Mouse (Mus musculus): Measurements from ENCODE around the gene Tigar. TPM values are rescaled to one million over a fixed set of nuclear protein-coding genes. Genes with fewer than 3 reads are reported as not detected.

The Tigar gene
- total and polyA plus RNA-seq, 3 experiments = 3.2 to 5.6 TPM; not detected in 1

DNA sequence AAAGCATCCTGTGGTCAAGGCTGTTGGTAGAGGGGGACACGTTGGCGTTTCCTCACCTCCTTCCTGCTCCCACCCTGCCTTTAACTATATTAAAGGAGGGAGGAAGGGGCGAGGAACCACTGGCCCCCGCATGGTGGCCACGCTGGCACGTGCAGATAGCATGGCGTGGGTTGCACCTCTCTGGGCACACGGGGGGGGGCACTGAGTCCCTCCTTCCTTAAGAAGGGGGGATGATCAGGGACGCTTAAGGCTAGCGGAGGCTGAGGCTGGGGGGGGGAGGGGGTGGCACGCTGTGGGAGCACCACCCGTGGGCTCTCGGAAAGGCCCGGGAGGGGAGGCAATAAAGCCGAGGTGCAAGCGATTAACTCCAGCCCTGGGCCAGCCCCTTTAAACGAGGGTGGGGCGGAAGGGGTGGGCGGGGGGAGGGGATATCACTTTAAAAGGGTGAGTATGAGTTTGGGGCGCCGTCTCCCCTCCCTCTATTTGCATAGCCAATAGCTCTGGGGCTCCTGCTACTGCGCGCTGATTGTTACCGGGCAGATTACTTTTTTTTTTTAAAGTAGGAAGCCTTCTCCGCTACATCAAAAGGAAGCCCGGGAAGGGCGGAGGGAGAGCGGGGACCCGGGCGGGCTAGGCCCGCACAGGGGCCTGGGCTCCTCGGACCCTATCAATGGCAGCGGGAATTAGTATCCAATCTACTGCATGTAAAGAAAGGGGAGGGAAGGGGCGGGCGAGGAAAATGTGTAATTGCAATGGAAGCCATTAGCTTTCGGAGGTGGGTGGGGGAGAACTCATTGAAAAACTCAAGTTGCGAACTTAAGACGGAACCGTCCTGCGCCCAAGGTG is 43.0 kb upstream of the Tigar start, which contains the start of gene Ccnd2:
TSS of gene Ccnd2 (minus strand) at position 88 of the 846 bp plus-strand sequence.
- Histone ChIP-seq H3K27ac (ENCODE audit: control insufficient read depth, low read depth, low read length) (peak within 1 kb of the TSS; percentile 98), H3K9ac (ENCODE audit: control insufficient read depth, low read depth, low read length, poor library complexity, severe bottlenecking) (peak within 1 kb of the TSS; percentile 93), H3K36me3 (ENCODE audit: control insufficient read depth in 1 of 2, insufficient read depth in 2 of 2, low read length in 2 of 2) (peaks cover 2 to 9% of the 10 kb centered on the region in 2 experiments), H3K9me3 (replicated peaks; ENCODE audit: insufficient read depth, low read length) (no peaks in the 10 kb centered on the region), H3K79me2 (ENCODE audit: control insufficient read depth, insufficient read depth, low read length, poor library complexity) (peaks cover 35% of the 10 kb centered on the region), H3K4me3 (ENCODE audit: control insufficient read depth in 1 of 2, insufficient read depth in 1 of 2, low read depth in 2 of 2, low read length in 2 of 2) (peak within 1 kb of the TSS; percentile 71 to 80), H3K27me3 (ENCODE audit: control insufficient read depth in 1 of 2, insufficient read depth in 2 of 2, low read length in 2 of 2) (peaks cover 12 to 17% of the 10 kb centered on the region in 2 experiments), H3K4me1 (ENCODE audit: control insufficient read depth in 1 of 2, insufficient read depth in 2 of 2, low read length in 2 of 2) (peaks cover 5 to 17% of the 10 kb centered on the region in 2 experiments)
- DNase-seq (ENCODE audit: low read depth, low spot score) = peak; percentile 95
- peak; percentile 51 for TF ChIP-seq SIN3A (IDR thresholded peaks at IDR 0.05; ENCODE audit: low read length)
- no peak for TF ChIP-seq RCOR1 (IDR thresholded peaks at IDR 0.05; ENCODE audit: low read depth, low read length)
- TF ChIP-seq MAZ (IDR thresholded peaks at IDR 0.05; ENCODE audit: low read depth, low read length) = peak; percentile 76
- no peak for TF ChIP-seq POLR2AphosphoS5 (IDR thresholded peaks at IDR 0.05; ENCODE audit: borderline replicate concordance, low read depth, low read length)
- 0 out of 2 replicates have a peak, but pooled peaks have one; percentile 35 for TF ChIP-seq TBP (IDR thresholded peaks at IDR 0.05; ENCODE audit: low read depth, low read length)
- TF ChIP-seq EP300 (IDR thresholded peaks at IDR 0.05; ENCODE audit: low read depth in 1 of 2, low read length in 2 of 2) = peak in 1 of 2 experiments; percentile 47; a peak in 1 of 4 replicates
- TF ChIP-seq USF2 (IDR thresholded peaks at IDR 0.05; ENCODE audit: borderline replicate concordance in 1 of 2, insufficient read depth in 1 of 2, low read depth in 1 of 2, low read length in 2 of 2) = no peak
- no peak for TF ChIP-seq GABPA (IDR thresholded peaks at IDR 0.05; ENCODE audit: low read depth, low read length)
- TF ChIP-seq HCFC1 (IDR thresholded peaks at IDR 0.05; ENCODE audit: low read depth, low read length) = 0 out of 2 replicates have a peak, but pooled peaks have one; percentile 27
- TF ChIP-seq ELF1 (IDR thresholded peaks at IDR 0.05; ENCODE audit: low read depth, low read length) = peak; percentile 54; the same call in 1 of the 2 replicates
- TF ChIP-seq ETS1 (IDR thresholded peaks at IDR 0.05; ENCODE audit: low read depth, low read length) = no peak
- TF ChIP-seq E2F4 (IDR thresholded peaks at IDR 0.05; ENCODE audit: borderline replicate concordance, low read depth, low read length) = no peak
- no peak for TF ChIP-seq RAD21 (IDR thresholded peaks at IDR 0.05; ENCODE audit: low read depth, low read length)
- TF ChIP-seq MAX (IDR thresholded peaks at IDR 0.05; ENCODE audit: low read length) = peak; percentile 80
- 0 out of 2 replicates have a peak, but pooled peaks have one; percentile 35 for TF ChIP-seq UBTF (IDR thresholded peaks at IDR 0.05; ENCODE audit: borderline replicate concordance, insufficient read depth, low read depth, low read length)
- TF ChIP-seq SMC3 (IDR thresholded peaks at IDR 0.05; ENCODE audit: low read depth, low read length) = no peak
- no peak for TF ChIP-seq USF1 (IDR thresholded peaks at IDR 0.05; ENCODE audit: low read depth, low read length)
- peak; percentile 98 for TF ChIP-seq ZNF384 (IDR thresholded peaks at IDR 0.05; ENCODE audit: low read depth, low read length)
- no peak for TF ChIP-seq MEF2A (IDR thresholded peaks at IDR 0.05; ENCODE audit: extremely low read depth, insufficient replicate concordance, low read depth, low read length, poor library complexity, severe bottlenecking)
- TF ChIP-seq MAFK (IDR thresholded peaks at IDR 0.05; ENCODE audit: borderline replicate concordance, low read depth, low read length) = no peak
- TF ChIP-seq GATA1 (IDR thresholded peaks at IDR 0.05; ENCODE audit: low read depth, low read length) = peak; percentile 48; the same call in 1 of the 2 replicates
- no peak for TF ChIP-seq TAL1 (IDR thresholded peaks at IDR 0.05; ENCODE audit: low read length)
- no peak for TF ChIP-seq CTCF (IDR thresholded peaks at IDR 0.05 in 2 of 3, conservative IDR thresholded peaks at IDR 0.05 in 1 of 3; ENCODE audit: control insufficient read depth in 1 of 3, insufficient read depth in 1 of 3, low read depth in 2 of 3, low read length in 3 of 3, poor library complexity in 1 of 3, severe bottlenecking in 1 of 3)
- TF ChIP-seq NRF1 (IDR thresholded peaks at IDR 0.05; ENCODE audit: insufficient read depth, low read depth, low read length, poor library complexity, severe bottlenecking) = peak; percentile 68
- TF ChIP-seq POLR2AphosphoS2 (IDR thresholded peaks at IDR 0.05; ENCODE audit: low read length) = peak; percentile 60; the same call in 1 of the 2 replicates
- TF ChIP-seq KAT2A (conservative IDR thresholded peaks at IDR 0.05; ENCODE audit: low read depth, low read length) = no peak
- no peak for TF ChIP-seq ZC3H11A (IDR thresholded peaks at IDR 0.05; ENCODE audit: low read depth, low read length)
- TF ChIP-seq BHLHE40 (IDR thresholded peaks at IDR 0.05; ENCODE audit: borderline replicate concordance, low read depth, low read length) = peak; percentile 95
- TF ChIP-seq POLR2A (IDR thresholded peaks at IDR 0.05; ENCODE audit: control insufficient read depth in 1 of 2, insufficient read depth in 1 of 2, low read depth in 1 of 2, low read length in 2 of 2, poor library complexity in 1 of 2) = peak in 1 of 2 experiments; percentile 70; a peak in 2 of 4 replicates
- TF ChIP-seq JUND (IDR thresholded peaks at IDR 0.05; ENCODE audit: low read depth, low read length) = no peak
- TF ChIP-seq TCF12 (IDR thresholded peaks at IDR 0.05; ENCODE audit: low read depth, low read length) = no peak; the same call in none of the 2 replicates
- TF ChIP-seq MYC (IDR thresholded peaks at IDR 0.05; ENCODE audit: low read depth, low read length) = peak; percentile 76; the same call in 1 of the 2 replicates
- TF ChIP-seq ZMIZ1 (IDR thresholded peaks at IDR 0.05; ENCODE audit: low read depth, low read length) = peak; percentile 76
- TF ChIP-seq MXI1 (IDR thresholded peaks at IDR 0.05; ENCODE audit: low read depth, low read length) = peak; percentile 82; the same call in 1 of the 2 replicates
